Mouse (Mus musculus) testis, adult 2 months (tissue): ENCODE data around the gene Tnfaip1. TPM values are rescaled to one million over a fixed set of nuclear protein-coding genes. Genes with fewer than 3 reads are reported as not detected.
"Not testable (repeated sequence)": the region's sequence is repeated elsewhere in the genome, so short reads cannot be mapped to it uniquely, and the experiment has no call there.

Experiments
- H3K27ac ChIP-seq: fragments of 200-500 bp; 2 replicates; pipeline ENCODE4 v1.5.1; 2012; ENCODE audit warnings: low read depth, low read length; ENCODE audit not compliant: control insufficient read depth, insufficient read depth
- H3K27me3 ChIP-seq: fragments of 200-500 bp; 2 replicates; pipeline ENCODE4 v1.6.1; 2012; ENCODE audit warnings: mild to moderate bottlenecking, low read length, moderate library complexity; ENCODE audit not compliant: control insufficient read depth, insufficient read depth
- H3K36me3 ChIP-seq: fragments of 200-500 bp; 2 replicates; pipeline ENCODE4 v1.6.1; 2012; ENCODE audit warnings: mild to moderate bottlenecking, low read length; ENCODE audit not compliant: control insufficient read depth, insufficient read depth
- H3K4me1 ChIP-seq: fragments of 200-500 bp; 2 replicates; pipeline ENCODE4 v1.6.1; 2012; ENCODE audit warnings: low read length; ENCODE audit not compliant: control insufficient read depth, insufficient read depth
- H3K4me3 ChIP-seq: fragments of 200-500 bp; 2 replicates; pipeline ENCODE4 v1.5.1; 2012; ENCODE audit warnings: low read depth, mild to moderate bottlenecking, low read length, moderate library complexity, mixed read lengths; ENCODE audit not compliant: control insufficient read depth
- CTCF ChIP-seq: fragments of 200-500 bp; IDR thresholded peaks from 2 replicates; pipeline ENCODE4 v1.5.1; 2012; ENCODE audit warnings: low read depth, mild to moderate bottlenecking, inconsistent platforms, low read length, moderate library complexity; ENCODE audit not compliant: control insufficient read depth, insufficient read depth, insufficient replicate concordance
- POLR2A ChIP-seq: fragments of 200-500 bp; IDR thresholded peaks from 2 replicates; pipeline ENCODE4 v1.6.1; 2012; ENCODE audit warnings: low read depth, mild to moderate bottlenecking, inconsistent platforms, low read length, moderate library complexity; ENCODE audit not compliant: control insufficient read depth
- polyA plus RNA-seq: library from polyadenylated mRNA; depleted of rRNA; stranded (reverse); fragments of >200 nt; gene quantifications from 2 replicates; pipeline ENCODE4 v1.2.3, GENCODE M21; 2012; rRNA removed

Gene Tnfaip1
- 9.8 and 10.0 TPM in 2 replicates for polyA plus RNA-seq

GRCm38 (mm10) chr11:78536080-78536689 lies at the start of gene Tnfaip1, which contains the start of gene Ift20:
Tnfaip1 (minus strand) TSS chr11:78536332.
Ift20 (plus strand) TSS chr11:78536361.
- Histone ChIP-seq H3K36me3 (peaks cover 4% of the 10 kb centered on the region), H3K4me1 (peaks cover 2% of the 10 kb centered on the region), H3K4me3 (peak within 1 kb of the TSS; percentile 100), H3K27ac (peak within 1 kb of the TSS; percentile 99), H3K27me3 (no peaks in the 10 kb centered on the region)
- TF ChIP-seq POLR2A (peak; percentile 89), CTCF (no peak)

GRCm38 (mm10) chr11:78582848-78583247 lies 46.7 kb upstream of the Tnfaip1 start:
- Histone ChIP-seq H3K36me3 (peaks cover 3% of the 10 kb centered on the region), H3K27me3 (no peaks in the 10 kb centered on the region), H3K4me3 (no peak overlapping the region), H3K27ac (no peak overlapping the region), H3K4me1 (no peaks in the 10 kb centered on the region)
- no peak for TF ChIP-seq POLR2A
- TF ChIP-seq CTCF: no peak

GRCm38 (mm10) chr11:78574975-78575374 lies 38.8 kb upstream of the Tnfaip1 start:
- H3K36me3 ChIP-seq: peaks cover 7% of the 10 kb centered on the region

GRCm38 (mm10) chr11:78574536-78574935 lies 38.4 kb upstream of the Tnfaip1 start:
- peaks cover 7% of the 10 kb centered on the region for H3K36me3 ChIP-seq

More at GRCm38 (mm10) chr11:78574975-78575374, 38.8 kb upstream of the Tnfaip1 start:
- Histone ChIP-seq H3K27ac (no peak overlapping the region), H3K4me3 (no peak overlapping the region), H3K4me1 (no peaks in the 10 kb centered on the region), H3K27me3 (no peaks in the 10 kb centered on the region)
- TF ChIP-seq CTCF: no peak
- no peak for TF ChIP-seq POLR2A

GRCm38 (mm10) chr11:78574031-78574430 lies 37.9 kb upstream of the Tnfaip1 start:
- H3K4me3 ChIP-seq, H3K27me3 ChIP-seq, H3K4me1 ChIP-seq, H3K36me3 ChIP-seq, H3K27ac ChIP-seq: not testable (repeated sequence)

More at GRCm38 (mm10) chr11:78574536-78574935, 38.4 kb upstream of the Tnfaip1 start:
- no peak overlapping the region for H3K27ac ChIP-seq
- no peak for TF ChIP-seq POLR2A
- no peak for TF ChIP-seq CTCF
- no peak overlapping the region for H3K4me3 ChIP-seq
- H3K27me3 ChIP-seq: no peaks in the 10 kb centered on the region
- H3K4me1 ChIP-seq: no peaks in the 10 kb centered on the region

GRCm38 (mm10) chr11:78571854-78572253 lies 35.7 kb upstream of the Tnfaip1 start:
- TF ChIP-seq CTCF: no peak
- no peak overlapping the region for H3K4me3 ChIP-seq
- H3K4me1 ChIP-seq: no peaks in the 10 kb centered on the region
- H3K27ac ChIP-seq: no peak overlapping the region
- H3K27me3 ChIP-seq: no peaks in the 10 kb centered on the region
- peaks cover 7% of the 10 kb centered on the region for H3K36me3 ChIP-seq

- H3K4me3 ChIP-seq: no peak overlapping the region
- H3K27me3 ChIP-seq: no peaks in the 10 kb centered on the region
- TF ChIP-seq CTCF (no peak), POLR2A (no peak)
- H3K27ac ChIP-seq: no peak overlapping the region
- H3K36me3 ChIP-seq: peaks cover 5% of the 10 kb centered on the region
- H3K4me1 ChIP-seq: no peaks in the 10 kb centered on the region
These were observed 35.3 kb upstream of the Tnfaip1 start for GRCm38 (mm10) chr11:78571441-78571840.

GRCm38 (mm10) chr11:78569806-78570205 lies 33.7 kb upstream of the Tnfaip1 start:
- no peak overlapping the region for H3K4me3 ChIP-seq
- H3K36me3 ChIP-seq: peaks cover 5% of the 10 kb centered on the region
- H3K27me3 ChIP-seq: no peaks in the 10 kb centered on the region
- no peak overlapping the region for H3K27ac ChIP-seq
- TF ChIP-seq POLR2A (no peak), CTCF (no peak)
- no peaks in the 10 kb centered on the region for H3K4me1 ChIP-seq
